Mouse (Mus musculus) heart, postnatal 0 days (tissue): ENCODE data around the gene Atxn1. TPM values are rescaled to one million over a fixed set of nuclear protein-coding genes. Genes with fewer than 3 reads are reported as not detected.
A peak's percentile ranks its signal among the peaks of the same experiment; 100 is the strongest.

ENCODE experiments used
- ATAC-seq: fragments of 200-750 bp; cut with Nextera tagmentation; 2 replicates; pipeline ENCODE4 v1.8.0; 2017; ENCODE audit warnings: low read depth, moderate number of reproducible peaks, moderate library complexity; ENCODE audit not compliant: insufficient read depth
- DNase-seq: peaks from one replicate; pipeline ENCODE4 v3.0.0-alpha.2; 2016; ENCODE audit warnings: low spot score
- H3K27ac ChIP-seq: fragments of 300-500 bp; sonication (generic); 2 replicates; pipeline ENCODE4 v1.5.1; 2014; ENCODE audit warnings: low read depth, mild to moderate bottlenecking
- H3K27me3 ChIP-seq: fragments of 300-500 bp; sonication (generic); 2 replicates; pipeline ENCODE4 v1.6.1; 2014; ENCODE audit warnings: low read length, mixed read lengths; ENCODE audit not compliant: control insufficient read depth, insufficient read depth
- H3K36me3 ChIP-seq: fragments of 300-500 bp; sonication (generic); replicated peaks from 2 replicates; pipeline ENCODE4 v1.6.1; 2014; ENCODE audit warnings: low read length, mixed read lengths; ENCODE audit not compliant: control insufficient read depth, insufficient read depth
- H3K4me1 ChIP-seq: fragments of 300-500 bp; sonication (generic); 2 replicates; pipeline ENCODE4 v1.6.1; 2014; ENCODE audit warnings: antibody characterized with exemption; ENCODE audit not compliant: control insufficient read depth, insufficient read depth
- H3K4me2 ChIP-seq: fragments of 300-500 bp; sonication (generic); 2 replicates; pipeline ENCODE4 v1.6.1; 2014; ENCODE audit warnings: low read depth, mild to moderate bottlenecking, low read length, moderate library complexity
- H3K4me3 ChIP-seq: fragments of 300-500 bp; sonication (generic); 2 replicates; pipeline ENCODE4 v1.5.1; 2014; ENCODE audit warnings: low read depth, low read length
- H3K9ac ChIP-seq: fragments of 300-500 bp; sonication (generic); replicated peaks from 2 replicates; pipeline ENCODE4 v1.6.1; 2014; ENCODE audit warnings: low read depth, low read length, mixed read lengths
- H3K9me3 ChIP-seq: fragments of 300-500 bp; sonication (generic); replicated peaks from 2 replicates; pipeline ENCODE4 v1.6.1; 2016; ENCODE audit warnings: low read length; ENCODE audit not compliant: control insufficient read depth
- CTCF ChIP-seq: IDR thresholded peaks from 2 replicates; pipeline ENCODE4 v1.5.1; 2016; ENCODE audit warnings: antibody characterized with exemption, control low read depth, low read depth
- EP300 ChIP-seq: IDR thresholded peaks from 2 replicates; pipeline ENCODE4 v1.6.1; 2016; ENCODE audit warnings: antibody characterized with exemption, low read depth
- WGBS: fragments of 180-500 bp; shearing (Covaris S2); extraction: QIAGEN DNeasy Blood & Tissue Kit; methylation state at CpG from one replicate; pipeline ENCODE4 v1.1.7; 2014; 5-methylcytosine and 5-hydroxymethylcytosine counted together
- polyA plus RNA-seq: library from polyadenylated mRNA; unstranded; fragments of >200 nt; fragmentation: Nextera tagmentation; extraction: Ambion mirVana; gene quantifications from 2 replicates; pipeline ENCODE4 v1.2.1, GENCODE M21; 2015
- total RNA-seq: library from RNA; depleted of rRNA; stranded (reverse); fragments of >200 nt; gene quantifications from 2 replicates; pipeline ENCODE4 v1.2.3, GENCODE M21; 2014; ENCODE audit warnings: low replicate concordance

Gene Atxn1
- total and polyA plus RNA-seq, 2 experiments from 2014 or later = 10.3 to 15.0 TPM

DNA sequence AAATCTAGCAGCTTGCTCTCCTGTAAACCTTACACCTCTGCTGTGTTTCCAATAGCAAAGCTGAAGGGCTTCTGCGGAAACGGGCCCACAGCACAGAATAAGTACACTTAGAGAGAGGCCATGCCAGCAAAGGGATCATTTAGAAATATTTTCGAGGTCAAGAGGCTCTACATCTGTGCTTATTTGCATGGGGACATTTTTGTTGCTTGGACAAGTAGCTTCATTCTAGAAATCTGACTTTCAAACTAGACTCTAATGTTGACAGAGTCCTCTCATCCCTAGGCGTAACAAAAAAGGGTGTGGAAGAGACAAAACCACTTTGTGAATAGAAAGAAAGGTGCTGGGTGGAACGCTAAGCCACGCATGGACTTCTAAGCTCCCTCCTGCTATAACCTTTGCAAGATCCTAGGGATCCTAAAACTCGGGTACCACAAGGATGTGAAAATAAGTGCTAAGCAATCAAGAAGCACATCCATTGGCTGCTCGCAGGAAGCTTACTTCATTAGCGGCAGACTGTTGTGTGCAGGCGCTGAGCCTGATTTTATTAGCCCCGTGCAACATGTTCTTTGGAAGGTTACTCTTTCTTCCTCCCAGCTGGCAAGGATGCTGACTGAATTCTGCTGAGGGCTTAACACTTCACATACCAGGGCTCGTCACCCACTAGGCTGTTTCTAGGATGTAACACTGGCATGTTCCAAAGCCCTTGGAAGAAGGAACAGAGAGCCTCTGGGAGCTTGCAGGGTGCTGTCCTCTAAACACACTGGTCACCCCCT, 334.1 kb downstream of the Atxn1 start:
- 75% methylated on average over 12 of the region's 12 CpGs for WGBS
- no peaks in the 10 kb centered on the region for H3K9me3 ChIP-seq
- H3K9ac ChIP-seq = no peak overlapping the region
- no peak for DNase-seq
- H3K27me3 ChIP-seq = no peaks in the 10 kb centered on the region
- H3K27ac ChIP-seq = no peak overlapping the region
- no peak for TF ChIP-seq CTCF
- TF ChIP-seq EP300 = no peak
- H3K4me2 ChIP-seq = no peak overlapping the region
- peaks cover 30% of the 10 kb centered on the region; the same call in 1 of the 2 replicates for H3K4me1 ChIP-seq
- no peaks in the 10 kb centered on the region; the same call in 1 of the 2 replicates for H3K36me3 ChIP-seq
- ATAC-seq = no peak
- H3K4me3 ChIP-seq = no peak overlapping the region

DNA sequence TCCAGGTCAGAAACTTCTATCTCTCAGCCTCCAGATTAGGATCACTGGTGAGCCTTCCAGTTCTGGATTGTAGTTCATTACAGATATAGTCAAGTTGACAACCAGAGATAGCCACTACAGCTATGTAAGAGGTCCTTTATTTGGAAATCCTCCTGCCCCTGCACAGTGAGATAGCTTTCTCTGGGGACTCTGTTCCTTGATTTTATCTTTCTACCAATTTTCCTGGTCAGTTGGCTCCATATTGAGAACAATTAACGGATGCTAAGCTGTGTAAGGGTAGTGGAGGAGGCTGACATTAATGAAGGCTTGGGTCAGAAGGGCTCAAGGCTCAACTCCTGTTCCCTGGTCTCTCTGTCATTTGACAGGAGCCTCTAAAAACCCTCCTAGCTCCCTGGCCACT, 335.1 kb downstream of the Atxn1 start:
- Histone ChIP-seq H3K4me3 (no peak overlapping the region), H3K36me3 (no peaks in the 10 kb centered on the region), H3K4me1 (peaks cover 30% of the 10 kb centered on the region; the same call in 1 of the 2 replicates), H3K27ac (no peak overlapping the region), H3K27me3 (no peaks in the 10 kb centered on the region), H3K4me2 (no peak overlapping the region), H3K9me3 (no peaks in the 10 kb centered on the region), H3K9ac (no peak overlapping the region)
- no peak for ATAC-seq
- 74% methylated on average over 1 of the region's 1 CpGs for WGBS
- DNase-seq = no peak
- no peak for TF ChIP-seq EP300
- no peak for TF ChIP-seq CTCF

DNA sequence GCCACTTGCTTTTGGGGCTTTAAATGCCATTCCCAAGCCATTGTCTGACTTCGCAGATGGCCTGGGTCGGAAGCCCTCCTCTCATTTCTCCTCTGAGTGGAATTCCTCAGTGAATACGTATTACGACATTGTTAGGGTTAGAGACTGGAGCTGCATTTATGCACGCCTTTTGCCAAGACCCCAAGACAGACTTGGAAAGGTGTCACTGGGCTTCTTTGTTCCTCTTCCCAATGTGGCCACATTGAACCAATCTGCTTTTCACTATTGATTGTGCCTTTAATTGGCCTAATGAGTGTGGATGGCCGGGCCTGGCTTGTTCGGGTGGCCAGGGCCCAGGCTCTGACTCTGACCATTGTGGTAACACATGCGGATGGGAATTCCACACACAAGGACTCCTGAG, 336.5 kb downstream of the Atxn1 start:
- ATAC-seq (no peak), DNase-seq (no peak)
- Histone ChIP-seq H3K27ac (no peak overlapping the region), H3K4me3 (no peak overlapping the region), H3K4me2 (no peak overlapping the region), H3K9me3 (no peaks in the 10 kb centered on the region), H3K36me3 (no peaks in the 10 kb centered on the region), H3K4me1 (peaks cover 24% of the 10 kb centered on the region; the same call in 1 of the 2 replicates), H3K9ac (no peak overlapping the region), H3K27me3 (no peaks in the 10 kb centered on the region)
- 83% methylated on average over 8 of the region's 8 CpGs for WGBS
- no peak for TF ChIP-seq EP300
- no peak for TF ChIP-seq CTCF

DNA sequence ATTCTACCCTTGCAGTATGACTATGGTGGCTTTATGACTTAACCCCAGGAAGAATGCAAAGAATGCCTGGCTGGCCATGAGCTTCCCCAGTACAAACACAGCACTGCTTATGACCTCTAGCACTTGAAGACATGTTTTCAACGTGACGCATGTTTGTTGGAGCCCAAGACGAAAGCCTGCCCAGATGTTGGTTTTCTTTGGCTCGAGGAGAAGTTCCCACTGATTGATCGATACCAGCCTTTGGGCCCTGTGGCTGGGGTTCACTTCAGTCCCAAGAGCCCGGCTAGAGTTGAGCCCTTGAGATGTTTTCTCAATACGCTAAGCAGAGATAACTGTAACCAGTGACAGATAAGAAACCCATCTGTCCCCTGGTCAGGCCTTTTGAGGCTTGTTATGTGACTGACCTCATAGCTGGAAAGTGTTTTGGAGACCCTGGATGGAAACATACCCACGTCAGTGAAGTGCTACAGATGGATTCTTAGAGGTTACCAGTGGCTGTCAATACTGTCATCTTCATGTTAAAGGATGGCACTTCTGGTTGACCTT, 337.5 kb downstream of the Atxn1 start:
- 16% methylated on average over 8 of the region's 8 CpGs for WGBS
- Histone ChIP-seq H3K27me3 (no peaks in the 10 kb centered on the region), H3K4me3 (no peak overlapping the region), H3K4me2 (no peak overlapping the region), H3K9ac (no peak overlapping the region), H3K36me3 (no peaks in the 10 kb centered on the region), H3K9me3 (no peaks in the 10 kb centered on the region), H3K27ac (peak overlapping the region; percentile 41), H3K4me1 (peaks cover 32% of the 10 kb centered on the region)
- TF ChIP-seq EP300 (peak; percentile 60; the same call in 1 of the 2 replicates), CTCF (no peak)
- DNase-seq = peak; percentile 76
- ATAC-seq = peak; percentile 61

DNA sequence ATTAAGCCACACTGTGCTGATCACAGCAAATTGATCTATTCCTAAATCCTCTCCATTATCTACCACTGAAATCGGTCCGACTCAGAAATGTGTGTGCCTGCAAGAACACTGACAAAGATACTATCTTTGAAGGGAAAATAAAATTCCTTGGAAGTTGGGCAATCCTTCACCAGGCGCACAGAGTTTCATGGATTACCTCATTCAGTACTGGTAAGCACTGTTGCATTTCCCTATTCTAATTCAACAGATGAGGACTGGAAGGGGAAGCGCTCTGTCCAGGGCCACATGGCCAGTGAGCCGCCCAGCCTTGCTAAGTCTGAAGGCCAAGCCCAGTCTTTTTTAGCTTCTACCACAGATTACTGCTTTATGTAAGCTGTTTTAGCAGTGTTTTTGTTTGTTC, 339.1 kb downstream of the Atxn1 start:
- 91% methylated on average over 5 of the region's 5 CpGs for WGBS
- H3K9me3 ChIP-seq = no peaks in the 10 kb centered on the region

More for the DNA sequence above, 339.1 kb downstream of the Atxn1 start:
- H3K4me1 ChIP-seq = peaks cover 35% of the 10 kb centered on the region
- H3K27ac ChIP-seq = no peak overlapping the region
- ATAC-seq (no peak), DNase-seq (no peak)
- no peak overlapping the region for H3K4me2 ChIP-seq
- no peak overlapping the region for H3K9ac ChIP-seq
- no peaks in the 10 kb centered on the region for H3K36me3 ChIP-seq
- no peak overlapping the region for H3K4me3 ChIP-seq
- TF ChIP-seq CTCF (no peak), EP300 (no peak)
- no peaks in the 10 kb centered on the region for H3K27me3 ChIP-seq
